Mouse (Mus musculus): Measurements from ENCODE around the gene Gm11034.

Gm11034 gene

DNA sequence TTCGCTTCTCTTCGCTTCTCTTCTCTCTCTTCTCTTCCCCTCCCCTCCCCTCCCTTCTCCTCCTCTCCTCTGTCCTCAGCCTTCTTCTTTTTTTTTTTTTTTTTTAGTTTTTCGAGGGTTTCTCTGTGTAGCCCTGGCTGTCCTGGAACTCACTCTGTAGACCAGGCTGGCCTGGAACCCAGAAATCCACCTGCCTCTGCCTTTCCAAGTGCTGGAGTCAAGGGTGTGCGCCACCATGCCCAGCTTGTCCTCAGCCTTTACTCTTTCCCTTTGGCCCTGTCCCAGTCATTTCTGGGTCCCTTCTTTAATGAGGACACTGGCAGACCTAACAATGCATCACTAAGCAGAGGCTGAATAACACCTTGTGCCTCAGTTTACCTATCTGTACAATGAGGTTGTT lies at the start of gene Gm11034:
TSS of gene Gm11034 (minus strand) at position 101 of the 400 bp plus-strand sequence.
- DNase-seq (ENCODE audit: low spot score) = no peak

GRCm38 (mm10) chr8:72262756-72263155 lies 49.3 kb upstream of the Gm11034 start:
- DNase-seq (ENCODE audit: low spot score) = no peak

DNA sequence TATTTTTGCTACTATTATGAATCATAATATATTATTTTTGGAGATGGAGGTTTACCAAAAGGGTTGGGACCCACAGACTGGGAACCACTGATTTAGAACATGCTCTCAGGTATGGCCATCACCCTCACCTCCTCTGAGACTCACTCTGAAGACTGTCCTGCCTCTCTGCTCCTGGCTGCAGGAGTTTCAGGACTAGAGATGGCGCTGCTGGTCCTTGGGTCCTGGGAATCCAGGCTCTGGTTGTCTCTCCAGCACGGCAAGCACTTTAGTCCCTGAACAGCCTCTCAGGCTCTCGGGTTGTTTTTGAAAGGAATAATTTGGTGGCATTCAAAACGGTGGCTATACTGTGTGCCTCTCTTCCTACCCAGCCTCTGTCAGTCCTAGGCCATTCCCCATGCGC lies 48.4 kb upstream of the Gm11034 start:
- DNase-seq (ENCODE audit: low spot score) = no peak

GRCm38 (mm10) chr8:72261431-72261830 lies 48.0 kb upstream of the Gm11034 start:
- DNase-seq (ENCODE audit: low spot score) = no peak

- peak; percentile 38 for DNase-seq (ENCODE audit: low spot score)
These were observed 47.6 kb upstream of the Gm11034 start for GRCm38 (mm10) chr8:72261019-72261418.

DNA sequence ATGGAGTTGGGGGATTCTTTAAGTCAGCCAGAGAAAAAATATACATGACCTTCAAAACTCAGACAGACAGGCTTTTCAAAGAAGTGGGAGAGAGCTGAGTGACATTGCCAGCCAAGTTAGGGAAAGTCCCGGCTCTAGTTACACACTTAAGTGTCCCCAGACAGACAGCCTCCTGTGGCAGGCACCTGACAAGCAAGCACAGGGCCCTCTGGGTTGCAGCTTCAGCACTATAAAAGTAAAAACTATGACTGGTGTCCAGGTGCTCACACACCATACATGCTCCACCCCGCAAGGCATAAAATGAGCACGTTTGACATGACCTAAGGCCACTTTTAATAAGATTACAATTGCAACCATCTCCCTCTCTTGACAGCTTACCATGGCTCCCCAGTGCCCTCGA lies 47.1 kb upstream of the Gm11034 start:
- DNase-seq (ENCODE audit: low spot score) = no peak

GRCm38 (mm10) chr8:72259862-72260261 lies 46.4 kb upstream of the Gm11034 start:
- no peak for DNase-seq (ENCODE audit: low spot score)

DNA sequence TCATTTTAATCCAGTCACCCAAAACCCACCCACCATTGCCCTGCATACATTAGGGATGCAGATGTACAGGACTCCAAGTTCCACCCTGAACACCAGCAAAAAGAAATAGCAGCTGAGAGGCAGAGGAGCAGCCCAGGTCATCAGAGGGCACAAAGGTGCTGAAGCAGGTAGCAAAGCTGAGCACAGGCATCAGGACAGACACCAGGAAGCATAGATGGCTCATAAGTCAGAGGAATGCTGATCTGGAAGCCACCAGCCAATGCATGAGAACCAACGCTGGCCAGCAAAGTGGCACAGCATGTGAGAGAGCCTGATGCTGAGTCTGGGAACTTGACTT lies 44.4 kb upstream of the Gm11034 start:
- DNase-seq (ENCODE audit: low spot score) = no peak

DNA sequence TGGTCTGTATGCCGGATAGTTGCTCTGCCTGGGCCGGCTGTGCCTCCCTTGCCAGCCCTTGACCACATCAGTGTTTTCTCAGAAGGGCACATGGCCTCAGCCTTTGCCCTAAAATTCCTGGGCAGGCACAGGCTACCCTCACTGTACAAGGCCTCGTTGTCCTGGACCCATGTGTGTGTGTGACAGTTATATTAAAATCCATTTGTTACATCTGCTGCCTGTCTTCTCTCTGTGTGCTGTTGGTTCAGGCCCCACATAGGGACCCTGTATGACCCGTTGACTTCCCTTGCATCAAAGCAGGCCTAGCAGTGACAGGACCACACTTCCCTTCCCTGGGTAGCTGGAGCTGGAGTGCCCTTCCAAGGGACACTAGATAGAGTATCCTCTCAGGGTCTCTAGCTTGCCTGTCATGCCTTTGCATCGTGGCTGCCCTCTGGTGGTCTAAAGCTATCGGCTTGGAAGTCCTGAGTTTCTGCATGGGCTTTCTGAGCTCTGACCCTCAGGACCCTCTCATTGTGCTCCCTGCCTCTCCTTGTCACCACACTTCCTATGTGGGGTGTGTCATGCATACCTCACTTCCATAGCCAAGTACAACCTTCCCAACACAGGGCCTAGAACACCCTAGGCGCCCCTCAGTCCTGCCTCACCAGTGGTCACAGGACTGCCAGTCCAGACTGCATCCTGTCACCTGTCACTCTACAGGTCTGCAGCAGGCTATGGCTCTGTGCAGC lies 43.9 kb upstream of the Gm11034 start:
- no peak for DNase-seq (ENCODE audit: low spot score)

DNA sequence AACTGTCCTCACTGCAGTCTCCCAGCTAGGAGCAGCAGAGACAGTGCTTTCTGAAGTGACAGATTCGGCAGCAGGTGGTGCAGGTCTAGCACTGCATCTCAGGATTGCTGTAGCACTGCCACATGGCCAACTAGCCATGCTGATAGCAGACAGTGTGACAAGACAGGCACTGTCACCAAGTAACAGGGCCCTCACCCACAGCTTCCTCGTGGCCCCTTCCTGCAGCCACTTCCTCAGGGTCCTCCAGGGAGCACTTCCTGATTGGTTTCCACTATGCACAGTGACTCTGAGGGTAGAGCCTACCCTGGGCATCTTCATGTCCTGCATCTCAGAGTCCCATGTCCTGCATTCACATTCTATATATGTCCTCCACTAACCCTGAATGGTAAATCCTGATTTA lies 31.2 kb upstream of the Gm11034 start:
- no peak for DNase-seq (ENCODE audit: low spot score)

DNA sequence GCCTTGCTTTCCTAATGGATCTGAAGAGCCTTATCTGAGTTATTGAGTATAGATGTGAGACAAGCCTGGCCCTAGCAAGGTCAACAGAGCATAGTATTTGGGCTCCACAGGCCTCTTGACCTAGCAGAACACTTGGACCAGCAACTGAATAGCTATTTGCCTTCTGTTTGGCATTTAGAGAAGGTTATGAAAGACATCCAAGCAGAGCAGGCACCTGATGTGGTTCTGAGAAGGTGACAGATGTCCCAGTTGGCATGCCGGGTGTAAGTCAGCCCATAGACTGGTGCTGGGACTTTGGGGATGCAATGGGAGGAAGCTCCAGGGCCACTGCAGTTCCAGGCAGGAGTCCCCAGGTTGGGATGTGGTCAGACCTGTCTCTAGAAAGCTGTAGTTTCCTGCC lies 28.8 kb upstream of the Gm11034 start:
- DNase-seq (ENCODE audit: low spot score) = no peak

- DNase-seq (ENCODE audit: low spot score) = no peak
These were observed 27.5 kb upstream of the Gm11034 start for GRCm38 (mm10) chr8:72240951-72241350.

DNA sequence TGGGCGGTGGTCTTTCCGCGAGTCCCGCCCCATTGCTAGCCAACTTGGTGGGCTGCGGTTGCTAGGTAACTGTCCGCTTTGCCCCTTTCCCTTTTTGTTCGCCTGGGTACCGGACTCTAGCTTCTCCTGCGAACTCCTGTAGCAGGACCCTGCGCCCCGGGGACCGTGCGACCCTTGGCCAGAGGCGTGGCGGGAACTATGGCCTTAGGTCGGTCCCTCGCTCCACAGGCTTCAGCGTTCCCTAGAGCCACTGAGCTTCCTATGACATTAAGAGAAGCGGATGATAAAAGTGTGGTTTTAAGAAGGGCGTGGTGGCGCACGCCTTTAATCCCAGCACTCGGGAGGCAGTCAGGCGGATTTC lies 26.9 kb upstream of the Gm11034 start:
- no peak for DNase-seq (ENCODE audit: low spot score)

DNA sequence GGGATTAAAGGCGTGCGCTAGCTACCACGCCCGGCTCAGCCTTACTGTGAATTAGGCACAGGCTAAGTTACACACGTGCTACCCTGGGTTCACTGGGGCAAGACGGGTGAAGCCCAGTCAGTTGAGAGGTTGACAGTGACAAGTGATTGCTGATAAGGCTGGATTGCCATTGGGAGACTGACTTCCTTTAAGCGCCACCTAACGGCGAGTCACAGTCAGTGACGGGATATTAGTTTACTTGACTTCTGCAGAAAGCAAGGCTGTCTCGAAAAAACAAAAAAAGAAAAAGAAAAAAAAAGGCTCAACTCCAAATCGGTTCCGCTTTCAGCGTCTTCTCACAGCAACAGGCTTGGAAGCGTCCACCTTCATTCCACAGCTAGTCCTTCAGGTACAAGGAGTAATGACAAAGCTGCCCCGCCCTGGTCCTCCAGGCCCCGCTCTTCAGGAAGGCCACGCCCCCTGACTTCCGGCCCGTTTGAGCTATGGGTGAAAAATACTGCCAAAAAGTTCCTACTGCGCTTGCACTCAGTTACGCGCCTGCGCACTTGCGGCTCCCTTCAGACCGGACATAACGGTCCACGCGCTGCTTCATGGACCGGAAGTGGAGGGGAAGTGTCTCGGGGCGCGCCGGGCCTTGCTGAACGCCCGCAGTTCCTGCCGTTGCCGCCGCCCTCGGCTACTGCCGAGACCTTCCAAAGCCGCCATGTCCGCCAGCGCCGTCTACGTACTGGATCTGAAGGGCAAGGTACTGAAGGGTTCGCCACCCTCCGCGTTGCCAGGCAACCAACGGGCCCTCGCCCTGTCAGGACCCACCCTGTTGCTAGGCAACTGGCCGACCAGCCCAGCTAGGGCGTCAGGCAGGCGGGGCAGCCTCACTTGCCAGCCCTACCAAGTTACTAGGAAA lies 26.3 kb upstream of the Gm11034 start, which contains the start of gene Ap1m1:
TSS of gene Ap1m1 (plus strand) at position 520 of the 904 bp plus-strand sequence.
- peak; percentile 94 for DNase-seq (ENCODE audit: low spot score)

- DNase-seq (ENCODE audit: low spot score) = no peak
These were observed 9.2 kb upstream of the Gm11034 start for GRCm38 (mm10) chr8:72222656-72223055.

DNA sequence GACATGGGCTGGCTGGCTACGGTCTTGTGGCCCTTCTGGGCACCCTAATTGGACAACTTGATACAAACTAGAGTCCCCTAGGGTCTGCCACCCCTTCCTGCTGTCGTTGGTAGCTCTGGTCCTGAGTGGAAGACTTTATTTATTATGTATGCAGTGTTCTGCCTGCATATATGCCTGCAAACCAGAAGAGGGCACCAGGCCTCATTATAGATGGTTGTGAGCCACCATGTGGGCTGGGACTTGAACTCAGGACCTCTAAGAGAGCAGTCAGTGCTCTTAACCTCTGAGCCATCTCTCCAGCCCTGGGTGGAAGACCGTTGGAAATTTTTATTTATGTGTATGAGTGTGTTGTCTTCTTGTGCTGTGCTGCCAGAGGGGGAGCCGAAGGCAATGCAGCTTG lies 7.3 kb upstream of the Gm11034 start:
- no peak for DNase-seq (ENCODE audit: low spot score)

- peak; percentile 76 for DNase-seq (ENCODE audit: low spot score)
These were observed 6.3 kb upstream of the Gm11034 start, which contains the start of gene Fam32a for GRCm38 (mm10) chr8:72219541-72220363. Gene Fam32a, plus strand, starts transcription at chr8:72219730.

- no peak for DNase-seq (ENCODE audit: low spot score)
These were observed 5.5 kb upstream of the Gm11034 start for GRCm38 (mm10) chr8:72218781-72219540.

DNA sequence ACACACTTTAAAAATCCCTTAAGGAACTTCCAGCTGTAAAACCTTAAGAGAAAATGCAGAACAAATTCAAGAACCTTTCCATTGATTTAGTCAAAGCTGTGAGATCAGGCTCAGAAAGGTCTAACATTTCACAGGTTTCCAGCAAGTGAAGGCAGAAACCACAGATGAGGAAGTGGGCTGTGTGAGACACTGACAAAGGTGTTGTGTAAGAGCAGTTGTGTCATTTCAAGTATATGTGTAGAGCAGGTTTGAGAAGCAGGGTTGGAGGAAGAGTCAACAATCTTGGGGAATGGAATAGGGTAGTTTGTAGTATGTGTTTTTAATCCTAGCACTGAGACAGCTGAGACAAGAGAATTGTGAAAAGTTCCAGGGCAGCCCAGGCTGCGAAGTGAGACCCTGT lies 2.4 kb upstream of the Gm11034 start:
- no peak for DNase-seq (ENCODE audit: low spot score)

DNA sequence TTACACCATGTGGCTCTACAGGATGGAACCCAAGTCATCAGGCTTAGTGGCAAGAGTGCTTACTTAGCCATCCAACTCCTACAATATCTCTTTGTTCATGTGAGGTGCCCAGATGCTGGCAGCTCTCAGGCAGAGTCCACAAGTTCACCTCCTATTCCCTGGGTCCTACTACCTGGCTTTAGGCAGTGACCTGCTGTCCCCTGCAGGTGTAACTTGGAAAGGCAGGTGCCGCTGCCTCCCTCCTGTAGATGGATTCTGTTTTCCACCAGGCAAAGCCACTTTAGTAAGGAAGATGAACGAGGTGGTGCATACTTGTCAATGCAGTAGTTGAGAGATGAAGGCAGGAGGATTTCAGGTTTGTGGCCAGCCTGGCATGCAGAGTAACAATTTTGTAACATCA lies 1.6 kb upstream of the Gm11034 start:
- no peak for DNase-seq (ENCODE audit: low spot score)

DNA sequence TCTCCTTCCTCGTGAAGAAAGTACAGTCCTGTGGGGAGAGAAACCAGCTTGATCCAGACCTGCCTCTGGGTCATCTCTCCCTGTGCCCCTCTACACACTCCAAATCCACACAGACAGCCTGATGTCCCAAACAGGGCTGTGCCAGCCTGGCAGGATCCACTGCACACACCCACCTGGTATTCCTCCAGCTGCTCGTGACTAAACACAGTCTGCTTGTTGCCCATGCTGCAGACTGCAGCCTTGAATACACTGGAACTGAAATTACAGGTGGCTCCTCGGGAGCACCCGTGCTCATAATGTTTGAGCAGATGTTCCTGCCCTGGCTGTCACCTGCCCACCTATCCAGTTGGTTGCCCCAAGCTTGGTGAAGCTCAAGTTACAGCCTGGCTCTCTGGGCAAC lies 685 bp downstream of the Gm11034 start, which contains the start of gene Cib3:
TSS of gene Cib3 (minus strand) at position 87 of the 400 bp plus-strand sequence.
- no peak for DNase-seq (ENCODE audit: low spot score)

DNA sequence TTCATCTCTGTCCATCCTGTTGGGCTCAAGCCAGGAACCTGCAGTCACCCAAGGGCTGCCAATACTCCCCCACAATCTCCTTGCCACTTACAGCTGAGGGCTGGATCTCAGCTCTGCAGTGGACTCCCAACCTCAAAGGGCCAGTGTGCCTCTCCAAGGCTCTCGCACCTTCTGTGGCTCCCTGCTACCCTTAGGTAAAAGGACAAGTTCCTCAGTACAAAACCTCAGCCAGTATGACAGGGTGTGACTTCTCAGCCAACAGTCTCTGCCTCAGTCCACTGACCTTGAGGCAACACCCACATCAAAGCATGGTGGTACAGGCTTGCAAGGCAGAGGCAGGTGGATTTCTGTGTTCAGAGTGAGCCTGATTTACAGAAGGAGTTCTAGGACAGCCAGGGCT lies 1.6 kb downstream of the Gm11034 start:
- DNase-seq (ENCODE audit: low spot score) = no peak

Data from urinary bladder, postnatal 25 days (tissue).